Mouse (Mus musculus): ENCODE measurements around the gene Lamc1. TPM values are rescaled to one million over a fixed set of nuclear protein-coding genes. Genes with fewer than 3 reads are reported as not detected.

Gene Lamc1
- total RNA-seq, 2 experiments from 2014 or later = 27.0 to 28.7 TPM

DNA sequence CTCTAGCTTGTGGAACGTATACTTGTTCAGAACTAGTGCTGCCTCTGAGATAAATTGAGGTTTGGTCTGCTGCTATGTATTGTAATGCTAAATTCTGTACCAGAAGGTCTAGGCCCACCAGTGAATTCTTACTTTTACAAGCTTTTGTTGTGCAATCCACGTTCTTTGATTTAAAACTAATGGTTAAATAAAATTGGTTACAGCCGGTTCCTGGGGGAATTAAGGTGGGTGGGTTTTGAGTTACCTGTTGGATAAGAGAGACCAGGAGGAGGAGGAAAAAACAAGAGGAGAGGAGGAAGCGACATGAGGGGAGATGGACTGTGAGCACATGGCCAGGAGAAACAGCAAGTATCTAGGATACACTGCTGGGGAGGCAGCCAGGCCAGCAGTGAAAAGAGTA lies 116.1 kb downstream of the Lamc1 start:
- DNase-seq (ENCODE audit: low spot score in 2 of 2) = no peak
- intact Hi-C loops (cut with DNase I) = no loop called here

DNA sequence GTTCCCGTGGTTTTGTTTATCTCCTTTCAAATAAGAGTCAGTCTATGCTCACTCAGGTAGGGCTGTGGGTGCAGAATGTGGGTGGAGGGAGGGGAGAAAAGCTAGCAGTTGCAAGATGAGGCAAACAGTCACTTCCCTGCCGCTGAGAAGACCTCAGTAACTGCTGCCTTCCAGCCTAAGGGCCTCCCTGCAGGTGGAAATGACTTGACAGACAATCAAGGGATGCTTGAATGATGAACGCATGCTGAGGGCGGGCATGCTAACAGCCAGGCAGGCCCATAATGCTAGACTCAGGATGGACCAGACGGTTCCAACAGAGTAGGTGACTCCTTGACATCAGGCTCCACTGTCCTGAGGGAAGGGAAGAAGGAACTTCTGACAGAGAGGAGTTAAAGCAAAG lies 116.9 kb downstream of the Lamc1 start:
- DNase-seq (ENCODE audit: low spot score in 2 of 2) = no peak
- intact Hi-C loops (cut with DNase I) = no loop called here

DNA sequence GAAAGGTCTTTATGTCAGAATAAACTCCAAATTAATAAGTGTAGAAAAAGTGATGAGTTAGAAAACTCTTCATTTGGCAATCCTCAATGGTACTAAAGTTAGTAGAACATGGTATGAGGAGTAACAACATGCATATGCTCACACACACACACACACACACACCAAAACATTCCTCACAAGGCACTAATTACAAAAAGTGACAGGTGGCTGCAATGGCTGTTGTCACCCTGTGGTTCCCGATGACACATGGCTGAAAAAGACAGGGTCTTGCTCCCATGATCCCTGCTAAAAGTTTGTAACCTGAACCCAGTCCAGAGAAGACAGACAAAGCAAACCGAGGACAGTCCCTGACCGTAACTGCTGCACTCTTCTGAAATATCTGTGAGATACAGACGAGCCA lies 121.6 kb downstream of the Lamc1 start:
- DNase-seq (ENCODE audit: low spot score in 2 of 2) = no peak
- intact Hi-C loops (cut with DNase I) = no loop called here

DNA sequence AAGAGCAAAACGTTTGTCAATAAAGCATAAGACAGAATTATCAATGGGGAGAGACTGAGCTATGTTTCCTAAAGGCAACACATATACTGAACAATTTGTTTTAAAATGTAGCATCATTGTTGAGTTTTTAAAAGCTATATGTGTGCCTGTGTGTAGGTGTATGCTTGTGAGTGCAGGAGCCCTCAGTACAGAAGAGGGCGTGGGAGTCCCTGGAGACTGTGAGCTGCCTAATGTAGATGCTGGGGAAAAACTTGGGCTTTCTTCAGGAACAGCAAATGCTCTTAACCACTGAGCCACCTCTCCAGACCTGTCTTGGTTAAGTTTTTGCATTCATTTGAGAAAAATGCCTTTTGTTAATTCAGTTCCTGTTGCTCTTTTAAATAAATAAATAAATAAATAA lies 122.4 kb downstream of the Lamc1 start:
- intact Hi-C loops (cut with DNase I) = no loop called here

DNA sequence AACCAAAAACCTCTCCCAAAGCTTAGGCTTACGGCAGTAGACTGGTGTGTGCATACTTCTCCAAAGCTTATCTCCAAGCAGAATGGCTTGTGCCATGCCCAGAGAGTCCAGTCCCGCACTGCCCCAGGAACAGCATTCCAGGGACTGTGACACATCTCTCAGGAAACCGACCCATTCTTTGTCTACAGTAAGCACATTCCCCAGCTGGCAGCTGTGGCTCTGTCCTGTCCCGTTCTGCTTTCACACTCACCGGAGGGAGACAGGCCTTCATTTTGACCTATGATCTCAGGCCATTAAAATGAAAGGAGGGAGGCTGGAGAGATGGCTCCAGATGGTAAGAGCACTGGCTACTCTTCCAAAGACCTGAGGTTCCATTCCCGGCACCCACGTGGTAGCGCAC lies 130.4 kb downstream of the Lamc1 start:
- no peak for DNase-seq (ENCODE audit: low spot score in 2 of 2)
- intact Hi-C loops (cut with DNase I) = no loop called here

More for the DNA sequence above, 122.4 kb downstream of the Lamc1 start:
- no peak for DNase-seq (ENCODE audit: low spot score in 2 of 2)

DNA sequence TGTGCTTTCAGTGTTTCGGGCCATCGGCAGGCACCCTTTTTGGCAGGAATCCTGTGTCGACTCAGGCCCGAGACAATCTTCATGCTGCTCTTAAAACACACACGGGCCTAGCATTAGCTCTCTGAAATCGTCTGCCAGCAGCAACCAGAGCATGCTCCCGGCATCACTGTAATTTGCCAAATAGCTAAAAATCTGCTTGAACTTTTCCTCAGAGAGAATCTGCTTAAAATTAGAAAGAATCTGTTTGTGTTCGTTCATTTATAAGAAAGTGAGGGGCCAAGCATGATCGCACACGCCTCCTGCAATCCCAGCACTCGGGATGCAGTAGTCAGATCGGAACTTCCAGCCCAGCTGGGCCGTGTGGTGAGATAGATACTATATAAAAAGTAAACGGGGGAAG lies 131.1 kb downstream of the Lamc1 start:
- intact Hi-C loops (cut with DNase I) = no loop called here
- no peak for DNase-seq (ENCODE audit: low spot score in 2 of 2)

DNA sequence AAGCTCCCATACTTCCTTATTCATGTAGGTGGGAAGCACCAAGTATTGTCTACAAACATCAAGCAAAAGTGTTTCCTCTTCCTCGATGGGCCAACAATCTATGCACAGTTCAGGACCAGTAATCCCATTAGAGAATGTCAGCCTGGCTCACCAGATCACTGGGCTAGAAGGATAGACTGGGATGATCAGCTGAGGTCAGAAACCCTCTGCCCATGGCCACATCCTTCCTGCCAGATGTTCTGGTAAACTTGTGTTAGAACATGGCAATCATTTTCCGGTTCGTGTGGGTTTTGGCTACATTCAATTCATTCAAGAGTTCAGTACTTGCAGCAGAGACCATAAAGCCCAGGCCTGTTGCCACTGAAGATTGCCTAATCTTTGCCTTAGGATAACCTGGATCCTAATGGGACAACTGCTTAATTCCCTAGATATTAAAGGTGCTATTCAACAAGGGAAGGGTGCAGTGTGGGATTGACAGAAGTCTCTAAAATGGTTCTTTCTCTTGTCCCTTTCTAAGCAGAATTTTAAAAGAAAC lies 135.2 kb downstream of the Lamc1 start:
- intact Hi-C loops (cut with DNase I) = no loop called here
- DNase-seq (ENCODE audit: low spot score in 2 of 2) = no peak

DNA sequence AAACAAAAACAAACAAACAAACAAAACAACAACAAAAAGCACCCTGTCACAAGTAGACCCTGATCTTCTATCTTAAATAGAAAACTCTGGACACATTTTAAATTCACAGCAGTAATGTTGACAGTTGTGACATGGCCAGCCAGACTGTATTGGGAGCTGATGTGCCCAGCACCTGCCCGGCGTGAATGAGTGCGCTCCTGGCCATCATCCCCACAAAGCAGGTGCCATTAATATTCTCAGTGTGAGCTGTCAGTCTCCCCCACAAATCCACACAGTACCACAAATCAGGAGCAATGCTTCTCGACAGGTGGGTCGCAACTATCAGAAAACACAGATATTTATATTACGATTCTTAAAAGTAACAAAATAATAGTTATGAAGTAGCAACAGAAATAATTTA lies 139.6 kb downstream of the Lamc1 start:
- intact Hi-C loops (cut with DNase I) = no loop called here

DNA sequence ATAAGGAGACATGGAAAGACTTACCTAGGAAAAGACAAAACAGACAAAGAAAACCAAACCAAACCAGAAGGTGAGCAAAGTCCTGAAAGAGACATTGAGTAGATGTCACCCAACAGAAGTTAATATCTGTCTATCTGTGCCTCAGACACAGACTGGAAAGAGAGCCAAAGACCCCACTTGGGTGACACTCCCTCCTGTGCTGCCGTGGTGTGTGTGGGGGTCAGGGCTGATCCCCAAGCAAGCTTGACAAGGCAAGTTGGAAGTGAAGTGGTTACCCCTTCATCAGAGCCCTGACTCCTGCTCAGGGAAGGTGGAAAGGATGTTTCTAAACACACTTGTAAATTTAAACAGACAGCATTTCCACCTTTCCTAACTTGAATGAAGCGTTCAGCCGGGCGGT lies 140.2 kb downstream of the Lamc1 start:
- intact Hi-C loops (cut with DNase I) = no loop called here
- no peak for DNase-seq (ENCODE audit: low spot score in 2 of 2)

More for the DNA sequence above, 139.6 kb downstream of the Lamc1 start:
- no peak for DNase-seq (ENCODE audit: low spot score in 2 of 2)

DNA sequence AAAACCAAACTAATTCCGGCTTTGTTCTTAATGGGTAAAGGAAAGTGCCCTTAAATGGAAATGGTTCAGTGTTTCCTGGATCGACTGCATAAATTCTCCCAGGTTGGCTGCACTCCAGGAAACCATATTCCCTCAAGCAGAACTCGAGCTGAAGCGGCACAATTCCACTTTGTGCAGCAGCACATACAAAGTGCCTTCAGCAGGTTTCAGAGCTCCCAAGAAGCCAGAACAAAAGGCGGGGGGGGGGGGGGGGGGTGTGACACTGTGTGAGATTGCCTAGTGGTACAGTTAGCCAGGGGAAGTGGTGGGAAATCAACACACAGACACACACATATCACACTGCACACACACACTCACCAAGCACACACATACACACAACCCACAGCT lies 140.7 kb downstream of the Lamc1 start:
- intact Hi-C loops (cut with DNase I) = no loop called here
- peak in 1 of 2 experiments; percentile 34 for DNase-seq (ENCODE audit: low spot score in 2 of 2)

DNA sequence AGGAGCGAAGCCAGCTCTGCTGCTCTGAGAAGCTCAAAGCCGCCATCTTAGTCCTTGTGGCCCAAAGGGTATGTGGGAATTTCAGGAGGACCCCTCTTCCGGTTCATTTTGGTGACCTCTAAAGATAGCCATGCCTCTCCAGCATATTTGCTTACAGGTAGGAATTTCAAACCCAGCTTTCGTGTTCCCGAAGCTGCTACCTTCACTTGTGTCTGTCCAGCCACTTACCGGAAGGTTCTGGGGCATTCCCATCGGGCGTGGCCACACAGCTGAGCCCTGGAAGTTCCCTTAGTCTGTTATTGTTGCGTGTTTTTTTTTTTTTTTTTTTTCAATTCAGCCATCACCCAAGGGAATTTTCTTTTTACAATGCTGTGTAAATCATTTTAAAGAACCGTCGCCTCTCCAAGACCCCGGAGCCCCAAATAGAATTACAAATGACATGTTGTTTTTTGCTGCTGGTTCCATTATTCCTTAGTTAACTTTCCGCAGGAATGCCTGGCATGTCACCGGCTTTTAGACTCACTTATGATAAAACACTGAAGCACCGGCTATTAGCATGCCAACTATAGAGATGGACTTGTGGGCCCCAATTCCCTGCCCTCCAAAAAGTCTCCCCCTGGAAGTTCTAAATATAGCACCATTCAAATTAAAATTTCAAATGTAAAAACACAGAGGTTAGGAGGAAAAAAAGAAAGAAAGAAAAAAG lies 141.2 kb downstream of the Lamc1 start:
- intact Hi-C loops (cut with DNase I) = no loop called here
- DNase-seq (ENCODE audit: low spot score in 2 of 2) = no peak

DNA sequence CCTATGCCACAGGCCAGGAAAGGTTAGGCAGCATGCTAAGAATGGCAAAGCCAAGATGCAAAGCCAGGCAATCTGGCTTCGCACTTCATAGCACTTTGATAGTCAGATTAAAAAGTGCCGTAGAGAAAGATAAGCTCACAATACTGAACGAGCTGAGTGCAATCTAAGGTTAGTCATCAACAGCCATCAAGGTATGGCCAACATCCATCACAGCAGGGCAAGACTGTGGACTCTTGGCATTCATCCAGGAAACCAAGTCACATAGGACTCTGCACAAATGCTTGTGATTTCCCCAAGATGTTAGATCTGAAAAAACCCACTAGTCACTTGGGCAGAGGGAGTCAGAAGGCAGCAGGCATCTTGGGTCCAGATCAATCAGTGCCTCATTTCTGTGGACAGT lies 144.5 kb downstream of the Lamc1 start:
- intact Hi-C loops (cut with DNase I) = no loop called here
- DNase-seq (ENCODE audit: low spot score in 2 of 2) = no peak

DNA sequence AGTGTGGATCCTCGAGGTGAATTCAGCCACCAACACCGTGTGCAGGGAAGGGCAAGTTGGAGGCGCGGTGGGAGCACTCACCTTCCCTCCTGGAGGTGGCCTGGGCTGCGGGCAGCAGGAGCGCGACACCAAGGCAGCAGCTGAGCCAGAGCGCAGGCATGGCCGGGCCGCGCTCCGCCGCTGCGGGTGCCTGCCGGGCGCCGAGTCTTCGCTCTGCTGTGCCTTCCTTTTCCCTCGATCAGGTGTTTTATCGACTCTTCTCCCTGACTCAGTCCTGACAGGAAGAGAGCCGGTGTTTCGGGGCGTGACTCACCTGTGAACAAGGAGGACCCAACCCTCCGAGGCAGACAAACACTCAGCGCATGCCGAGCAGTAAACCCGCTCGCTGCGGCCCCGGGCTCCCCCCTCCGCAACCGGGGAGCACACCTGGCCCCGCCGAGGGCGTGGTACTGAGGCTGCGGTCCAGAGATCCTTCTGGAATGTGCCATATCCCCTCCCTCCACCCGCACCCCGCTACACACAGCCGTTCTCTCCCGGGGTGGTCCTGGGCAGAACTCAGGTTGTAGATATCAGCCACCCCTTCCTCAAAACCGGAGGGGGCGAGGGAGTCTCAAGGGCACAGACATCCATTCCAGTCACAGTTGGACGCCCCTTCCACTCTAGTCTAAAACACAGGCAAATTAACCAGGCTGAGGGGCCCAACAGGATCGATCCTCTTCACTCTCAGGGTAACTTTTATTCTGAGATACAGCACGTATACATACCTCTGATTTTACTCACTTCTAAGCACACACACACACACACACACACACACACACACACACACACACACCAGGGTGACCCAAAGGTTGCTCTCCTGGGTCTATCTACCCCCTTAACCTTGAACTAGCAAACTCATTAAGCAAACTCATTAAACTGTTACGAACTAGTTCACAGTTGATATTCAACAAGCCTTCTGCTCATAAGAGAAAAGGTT lies 146.5 kb downstream of the Lamc1 start, which contains the start of gene Lamc2:
Lamc2 (minus strand) TSS at position 620 of the 976 bp plus-strand sequence.
- DNase-seq (ENCODE audit: low spot score in 2 of 2) = peak; percentile 20 to 35
- intact Hi-C loops (cut with DNase I) = no loop called here

DNA sequence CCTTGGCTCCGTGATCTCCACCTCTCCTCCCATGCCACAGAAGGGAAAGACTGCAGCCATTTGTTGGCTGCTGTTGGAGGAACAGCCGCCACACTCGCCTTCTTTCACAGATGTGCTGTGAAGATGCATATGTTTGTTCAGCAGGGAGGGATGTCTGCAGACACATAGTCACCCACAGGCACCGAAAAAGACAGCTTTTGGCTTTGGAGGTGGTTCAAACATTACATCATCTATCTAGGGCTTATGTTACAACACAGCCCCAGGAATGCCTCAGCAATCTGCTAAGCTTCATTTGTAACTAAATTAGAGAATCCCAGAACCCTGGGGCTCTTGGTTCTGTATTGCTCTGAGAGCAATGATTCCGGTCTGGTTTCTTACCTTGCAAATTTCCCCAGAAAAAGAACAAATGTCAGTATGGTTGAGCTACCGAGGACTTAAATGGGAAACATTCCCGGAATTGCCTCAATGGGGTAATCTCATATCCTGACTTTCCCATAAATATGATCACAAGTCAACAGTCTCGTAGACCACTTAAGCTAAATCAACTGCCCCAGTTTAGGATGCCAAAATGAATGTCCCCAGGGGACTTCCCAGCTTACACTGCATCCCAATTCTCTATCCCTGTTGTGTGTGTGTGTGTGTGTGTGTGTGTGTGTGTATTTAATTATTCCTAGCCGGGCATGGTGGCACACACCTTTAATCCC lies 151.8 kb downstream of the Lamc1 start:
- DNase-seq (ENCODE audit: low spot score in 2 of 2) = peak; percentile 69 to 73
- intact Hi-C loops (cut with DNase I) = loop anchor here (5.0 kb wide), 1 partner anchor 152 kb away; the partner anchor contains the start of gene Lamc1

DNA sequence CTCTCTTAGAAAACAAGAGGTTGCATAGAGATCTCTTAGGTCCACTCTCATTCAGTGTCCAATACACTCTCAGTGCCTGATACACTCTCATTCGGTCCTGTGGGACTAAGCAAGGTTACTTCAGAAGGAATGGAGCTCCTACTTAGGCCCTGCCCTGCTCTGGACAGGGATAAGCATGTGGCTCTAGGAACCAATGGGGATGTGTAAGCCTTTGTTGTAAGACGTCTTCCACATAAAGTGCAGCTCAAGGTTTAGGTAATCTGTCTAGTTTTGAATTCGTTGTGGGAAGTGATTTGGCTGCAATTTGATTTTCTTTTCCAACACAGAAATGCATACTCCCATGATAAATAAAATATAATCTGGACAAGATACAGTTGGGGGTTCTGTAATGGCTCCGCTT lies 152.4 kb downstream of the Lamc1 start:
- intact Hi-C loops (cut with DNase I) = loop anchor here (5.0 kb wide), 1 partner anchor 152 kb away; the partner anchor contains the start of gene Lamc1
- no peak for DNase-seq (ENCODE audit: low spot score in 2 of 2)

DNA sequence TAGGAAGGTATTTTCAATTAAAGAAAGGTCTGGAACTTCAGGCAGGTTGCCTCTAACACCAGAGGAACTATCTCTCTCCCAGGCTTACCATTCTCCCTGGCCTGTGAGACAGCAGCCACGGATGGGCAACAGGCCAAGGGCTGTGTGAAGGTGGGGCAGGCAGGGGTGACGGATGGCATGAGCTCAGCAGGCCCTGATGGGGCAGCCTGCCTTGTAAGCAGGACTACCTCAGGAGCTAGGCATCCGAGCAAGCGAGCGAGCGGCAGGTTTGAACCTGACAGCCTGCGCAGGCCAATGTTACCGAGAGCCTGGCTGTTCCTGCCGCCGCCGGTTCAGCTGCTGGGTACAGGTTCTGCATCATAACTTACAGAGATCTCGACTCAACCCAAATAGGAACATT lies 157.8 kb downstream of the Lamc1 start:
- no peak for DNase-seq (ENCODE audit: low spot score in 2 of 2)
- intact Hi-C loops (cut with DNase I) = no loop called here

DNA sequence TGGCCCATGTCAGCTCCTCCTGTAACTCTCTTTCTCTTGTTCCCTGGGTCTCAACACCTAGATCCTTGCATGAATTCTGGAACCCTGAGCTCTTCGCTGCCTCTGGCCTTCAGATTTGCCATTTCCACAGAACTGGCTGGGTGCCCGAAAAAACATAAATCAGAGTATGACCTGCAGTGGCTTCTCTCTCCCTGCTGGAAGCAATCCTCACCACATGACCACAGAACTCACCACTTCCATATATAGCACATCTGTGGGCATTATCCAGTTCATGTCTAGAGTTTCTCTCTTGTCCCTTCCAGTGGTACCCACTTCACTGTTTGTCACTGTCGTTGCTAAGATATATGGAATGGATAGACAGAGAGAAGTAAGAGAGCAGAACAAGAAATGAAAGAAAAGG lies 159.3 kb downstream of the Lamc1 start:
- no peak for DNase-seq (ENCODE audit: low spot score in 2 of 2)
- intact Hi-C loops (cut with DNase I) = no loop called here

DNA sequence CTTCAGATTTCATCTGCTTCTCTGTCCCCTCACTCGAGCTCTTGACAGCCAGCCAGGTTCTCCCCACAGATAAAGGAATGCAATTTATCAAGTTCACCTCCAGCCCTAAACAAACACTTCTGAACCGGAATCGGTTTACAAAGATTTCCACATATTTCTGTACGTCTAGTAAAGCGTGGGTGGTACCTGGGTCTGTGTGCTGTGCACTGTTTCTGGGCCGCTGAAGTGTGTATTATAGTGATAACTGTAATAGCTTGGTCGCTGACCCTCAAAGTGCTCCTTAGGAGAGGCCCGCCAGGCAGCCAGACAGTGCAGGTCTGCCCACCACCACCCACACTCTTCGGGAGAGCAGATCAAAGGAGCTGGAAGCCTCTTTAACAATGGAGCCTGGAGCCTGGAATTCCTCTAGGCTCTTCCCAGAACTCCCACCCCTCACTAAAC lies 160.3 kb downstream of the Lamc1 start:
- intact Hi-C loops (cut with DNase I) = no loop called here
- DNase-seq (ENCODE audit: low spot score in 2 of 2) = no peak

DNA sequence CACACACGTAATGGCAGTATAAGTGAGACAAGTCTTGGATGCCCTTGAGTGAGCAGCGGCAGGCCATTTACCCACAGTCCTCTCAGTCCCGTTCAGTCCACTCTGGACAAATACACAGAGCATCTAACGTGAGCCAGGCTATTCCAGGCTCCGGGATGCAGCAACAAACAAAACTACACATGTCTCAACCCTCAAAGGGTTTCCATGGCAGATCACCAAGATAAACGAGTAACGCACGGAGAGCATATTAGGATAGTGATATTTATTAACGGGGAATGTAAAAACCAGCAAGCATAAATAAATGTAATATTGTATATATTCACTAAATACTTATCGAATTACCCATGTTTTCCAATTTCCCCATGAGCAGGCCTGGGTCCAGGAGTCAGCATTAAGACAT lies 161.6 kb downstream of the Lamc1 start:
- no peak for DNase-seq (ENCODE audit: low spot score in 2 of 2)
- intact Hi-C loops (cut with DNase I) = no loop called here

Data from left cerebral cortex, postnatal 36 days (tissue).